Mouse (Mus musculus): ENCODE measurements around the gene Muc1. TPM values are rescaled to one million over a fixed set of nuclear protein-coding genes. Genes with fewer than 3 reads are reported as not detected.

Gene Muc1
- polyA plus RNA-seq, 1 experiment from 2014 or later = 64.2 TPM

- H3K4me3 ChIP-seq (replicated peaks) = no peak overlapping the region
- no peak overlapping the region for H3K9ac ChIP-seq
- H3K9me3 ChIP-seq = no peaks in the 10 kb centered on the region
- no peak for ATAC-seq (ENCODE audit: insufficient read depth, low FRiP score, low read depth)
- peaks cover 12% of the 10 kb centered on the region for H3K4me1 ChIP-seq
- H3K27ac ChIP-seq = no peak overlapping the region
- no peaks in the 10 kb centered on the region for H3K27me3 ChIP-seq (replicated peaks)
- 78% methylated on average over 5 of the region's 5 CpGs for WGBS
- no peaks in the 10 kb centered on the region for H3K36me3 ChIP-seq
- H3K4me2 ChIP-seq = no peak overlapping the region
These were observed 27.3 kb downstream of the Muc1 start for GRCm38 (mm10) chr3:89256177-89256576.

DNA sequence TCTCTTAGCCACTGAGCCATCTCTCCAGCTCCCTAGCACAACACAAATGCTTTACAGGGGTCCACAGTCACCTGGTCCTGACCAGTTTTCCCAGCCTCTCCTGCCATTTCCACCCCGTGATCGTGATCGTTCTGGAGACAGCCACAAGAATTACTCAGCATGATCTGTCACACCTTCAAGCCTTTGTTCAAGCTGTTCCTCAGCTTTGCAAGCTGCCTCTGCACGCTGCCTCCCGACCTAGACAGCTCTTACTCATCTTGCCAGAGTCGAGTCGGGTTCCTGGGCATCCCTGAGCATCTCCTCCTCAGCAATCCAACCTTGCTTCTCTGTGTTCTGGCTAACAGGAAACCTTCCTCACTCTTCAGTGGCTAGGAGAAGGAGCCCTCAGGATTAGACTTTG lies 30.2 kb downstream of the Muc1 start, which contains the start of gene Dpm3:
Gene Dpm3, plus strand, starts transcription at position 283 of the 400 bp plus-strand sequence.
- no peaks in the 10 kb centered on the region for H3K9me3 ChIP-seq
- no peaks in the 10 kb centered on the region for H3K4me1 ChIP-seq
- H3K27ac ChIP-seq = no peak within 1 kb of the TSS
- no peak for ATAC-seq (ENCODE audit: insufficient read depth, low FRiP score, low read depth)
- H3K4me3 ChIP-seq (replicated peaks) = no peak within 1 kb of the TSS
- H3K4me2 ChIP-seq = no peak within 1 kb of the TSS
- H3K27me3 ChIP-seq (replicated peaks) = no peaks in the 10 kb centered on the region
- WGBS = 44% methylated on average over 7 of the region's 7 CpGs
- H3K9ac ChIP-seq = no peak within 1 kb of the TSS
- H3K36me3 ChIP-seq = no peaks in the 10 kb centered on the region

GRCm38 (mm10) chr3:89260211-89260610 lies 31.4 kb downstream of the Muc1 start:
- Histone ChIP-seq H3K9ac (no peak overlapping the region), H3K4me1 (no peaks in the 10 kb centered on the region), H3K4me3 (replicated peaks) (no peak overlapping the region), H3K27me3 (replicated peaks) (no peaks in the 10 kb centered on the region), H3K9me3 (no peaks in the 10 kb centered on the region), H3K36me3 (no peaks in the 10 kb centered on the region), H3K27ac (no peak overlapping the region), H3K4me2 (no peak overlapping the region)
- 49% methylated on average over 3 of the region's 3 CpGs for WGBS
- no peak for ATAC-seq (ENCODE audit: insufficient read depth, low FRiP score, low read depth)

DNA sequence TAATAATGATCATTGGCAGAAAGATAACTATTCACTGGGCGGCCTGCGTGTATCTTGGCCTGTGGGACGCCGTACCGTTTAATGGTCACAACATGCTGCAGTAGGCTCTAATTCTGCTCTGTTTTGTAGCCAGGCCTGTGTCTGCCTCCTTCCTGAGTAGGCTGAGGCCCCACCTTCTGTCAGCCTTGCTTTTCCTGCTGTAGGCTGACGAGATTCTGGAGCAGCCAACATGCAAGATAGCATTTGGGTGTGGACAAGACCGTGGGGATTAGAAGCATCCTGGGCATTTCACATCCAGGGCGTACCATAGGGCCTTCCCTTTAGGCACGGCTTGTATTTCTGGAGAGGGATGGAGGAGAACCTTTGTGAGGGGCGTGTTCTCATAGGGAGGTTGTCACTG lies 33.6 kb downstream of the Muc1 start:
- H3K4me2 ChIP-seq = no peak overlapping the region
- no peak overlapping the region for H3K9ac ChIP-seq
- H3K9me3 ChIP-seq = no peaks in the 10 kb centered on the region
- H3K36me3 ChIP-seq = no peaks in the 10 kb centered on the region
- 61% methylated on average over 10 of the region's 10 CpGs for WGBS
- ATAC-seq (ENCODE audit: insufficient read depth, low FRiP score, low read depth) = no peak
- no peak overlapping the region for H3K4me3 ChIP-seq (replicated peaks)
- H3K4me1 ChIP-seq = peaks cover 9% of the 10 kb centered on the region; the same call in 1 of the 2 replicates
- no peak overlapping the region for H3K27ac ChIP-seq
- H3K27me3 ChIP-seq (replicated peaks) = no peaks in the 10 kb centered on the region

DNA sequence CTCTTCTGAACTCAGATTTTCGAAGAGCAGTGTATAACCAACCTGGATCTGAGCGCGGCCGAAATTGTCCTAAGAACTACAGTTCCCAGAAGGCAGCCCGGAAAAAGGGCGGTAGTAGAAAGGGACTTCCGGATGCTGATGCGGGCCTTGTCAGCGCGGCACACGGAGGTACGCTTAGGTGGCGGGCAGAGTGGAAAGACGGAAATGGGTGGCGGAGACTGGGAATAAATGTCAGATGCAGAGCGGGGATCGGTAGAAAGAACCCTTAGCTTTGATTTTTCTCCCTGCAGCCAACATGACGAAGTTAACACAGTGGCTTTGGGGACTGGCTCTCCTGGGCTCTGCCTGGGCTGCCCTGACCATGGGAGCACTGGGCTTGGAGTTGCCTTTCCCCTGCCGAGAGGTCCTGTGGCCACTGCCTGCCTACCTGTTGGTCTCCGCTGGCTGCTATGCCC lies 37.6 kb downstream of the Muc1 start:
- ATAC-seq (ENCODE audit: insufficient read depth, low FRiP score, low read depth) = peak; percentile 86
- H3K27ac ChIP-seq = peak overlapping the region; percentile 81
- no peaks in the 10 kb centered on the region for H3K36me3 ChIP-seq
- H3K9me3 ChIP-seq = no peaks in the 10 kb centered on the region
- H3K4me3 ChIP-seq (replicated peaks) = peak overlapping the region; percentile 83
- H3K9ac ChIP-seq = peak overlapping the region; percentile 95
- peaks cover 32% of the 10 kb centered on the region for H3K4me1 ChIP-seq
- H3K4me2 ChIP-seq = peak overlapping the region; percentile 91
- under 1% methylated on average over 20 of the region's 20 CpGs for WGBS
- no peaks in the 10 kb centered on the region for H3K27me3 ChIP-seq (replicated peaks)

DNA sequence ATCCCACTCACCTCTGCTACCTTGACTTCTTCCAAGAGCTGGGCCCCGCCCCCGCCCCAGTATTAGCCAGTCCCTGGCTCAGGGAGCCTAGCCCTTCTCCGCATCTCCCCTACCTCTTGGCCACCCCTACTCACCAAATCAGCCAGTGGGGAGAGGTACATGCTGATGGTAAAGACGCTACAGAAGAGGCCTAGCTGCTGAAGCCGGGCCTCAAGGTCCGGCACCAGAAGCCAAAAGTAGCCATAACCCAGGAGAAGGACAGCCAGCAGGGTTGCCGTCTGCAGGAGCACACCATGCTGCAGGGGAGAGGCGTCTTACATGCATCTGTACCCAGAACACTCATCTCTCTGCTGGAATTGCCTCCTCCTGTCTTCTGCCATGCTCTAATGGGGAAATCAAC lies 40.1 kb downstream of the Muc1 start:
- no peak for ATAC-seq (ENCODE audit: insufficient read depth, low FRiP score, low read depth)
- H3K9me3 ChIP-seq = no peaks in the 10 kb centered on the region
- H3K4me2 ChIP-seq = peak overlapping the region; percentile 72
- H3K4me1 ChIP-seq = peaks cover 32% of the 10 kb centered on the region
- no peaks in the 10 kb centered on the region for H3K27me3 ChIP-seq (replicated peaks)
- WGBS = 74% methylated on average over 8 of the region's 8 CpGs
- 0 out of 2 replicates have a peak overlapping the region, but pooled peaks have one; percentile 40 for H3K27ac ChIP-seq
- no peak overlapping the region for H3K9ac ChIP-seq
- H3K4me3 ChIP-seq (replicated peaks) = 0 out of 2 replicates have a peak overlapping the region, but pooled peaks have one; percentile 8
- H3K36me3 ChIP-seq = peaks cover 9% of the 10 kb centered on the region; the same call in 1 of the 2 replicates

DNA sequence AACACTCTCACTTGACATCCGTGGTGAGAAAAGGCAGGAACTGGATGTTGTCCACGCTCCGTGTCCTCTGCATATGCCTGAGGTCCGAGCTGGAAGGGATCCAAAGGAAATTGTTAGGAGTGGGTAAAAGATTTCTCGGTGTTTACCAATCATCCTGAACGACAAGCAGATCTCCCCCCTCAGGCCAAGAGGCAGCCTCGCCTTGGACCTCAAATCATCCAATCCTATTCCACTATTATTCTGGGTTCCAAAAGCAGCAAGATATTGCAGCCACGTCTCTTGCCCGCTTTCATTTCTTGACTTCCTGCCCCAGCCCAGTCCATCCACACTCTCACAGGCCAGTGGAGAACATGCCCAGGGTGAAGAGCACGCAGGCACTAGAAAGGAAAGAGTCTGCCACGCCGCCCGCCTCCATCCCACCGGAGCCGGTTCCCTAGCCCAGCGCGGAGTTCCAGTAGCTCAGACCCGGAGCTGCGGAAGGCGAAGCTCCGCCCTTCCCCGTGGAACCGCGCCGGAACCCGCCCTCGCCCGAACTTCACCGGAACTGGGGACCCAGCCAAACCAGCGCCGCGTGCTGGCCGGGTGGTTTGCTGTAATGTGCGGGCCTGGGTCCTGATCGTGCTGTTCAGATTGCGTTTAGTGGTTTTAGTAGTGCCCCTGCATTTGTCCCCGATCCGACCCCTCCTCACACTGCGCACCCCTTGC lies 41.3 kb downstream of the Muc1 start, which contains the start of gene Slc50a1:
Gene Slc50a1, minus strand, starts transcription at position 520 of the 705 bp plus-strand sequence.
- Histone ChIP-seq H3K4me2 (peak within 1 kb of the TSS; percentile 72), H3K27me3 (replicated peaks) (no peaks in the 10 kb centered on the region), H3K4me3 (replicated peaks) (peak within 1 kb of the TSS; percentile 61), H3K9ac (peak within 1 kb of the TSS; percentile 59), H3K36me3 (peaks cover 13% of the 10 kb centered on the region; the same call in 1 of the 2 replicates), H3K9me3 (no peaks in the 10 kb centered on the region), H3K27ac (peak within 1 kb of the TSS; percentile 90), H3K4me1 (peaks cover 32% of the 10 kb centered on the region)
- 2% methylated on average over 39 of the region's 39 CpGs for WGBS
- ATAC-seq (ENCODE audit: insufficient read depth, low FRiP score, low read depth) = peak; percentile 41; the same call in 1 of the 2 replicates

DNA sequence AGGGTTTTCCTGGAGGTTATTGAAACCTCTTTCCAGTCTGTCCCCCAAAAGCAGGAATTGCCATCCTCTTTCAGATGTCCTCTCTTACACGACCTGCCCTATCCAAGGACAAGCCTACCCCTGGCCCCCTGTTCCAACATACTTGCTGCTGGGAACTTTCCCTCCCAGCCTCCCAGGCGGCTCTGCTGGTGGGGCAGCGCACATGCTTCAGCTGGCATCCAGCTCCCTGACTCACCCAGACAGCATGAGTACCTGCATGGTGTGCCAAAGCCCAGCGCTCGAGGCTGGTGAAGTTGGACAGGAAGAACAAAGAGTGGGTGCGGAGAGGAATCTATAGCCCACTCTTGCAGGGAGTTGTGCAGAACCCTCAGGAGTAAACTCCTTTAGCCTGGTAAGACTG lies 42.0 kb downstream of the Muc1 start:
- Histone ChIP-seq H3K27me3 (replicated peaks) (no peaks in the 10 kb centered on the region), H3K4me3 (replicated peaks) (peak overlapping the region; percentile 61; the same call in 1 of the 2 replicates), H3K27ac (peak overlapping the region; percentile 90), H3K4me1 (peaks cover 31% of the 10 kb centered on the region), H3K9me3 (no peaks in the 10 kb centered on the region), H3K9ac (no peak overlapping the region), H3K4me2 (peak overlapping the region; percentile 72), H3K36me3 (peaks cover 15% of the 10 kb centered on the region; the same call in 1 of the 2 replicates)
- ATAC-seq (ENCODE audit: insufficient read depth, low FRiP score, low read depth) = no peak
- 61% methylated on average over 6 of the region's 6 CpGs for WGBS

DNA sequence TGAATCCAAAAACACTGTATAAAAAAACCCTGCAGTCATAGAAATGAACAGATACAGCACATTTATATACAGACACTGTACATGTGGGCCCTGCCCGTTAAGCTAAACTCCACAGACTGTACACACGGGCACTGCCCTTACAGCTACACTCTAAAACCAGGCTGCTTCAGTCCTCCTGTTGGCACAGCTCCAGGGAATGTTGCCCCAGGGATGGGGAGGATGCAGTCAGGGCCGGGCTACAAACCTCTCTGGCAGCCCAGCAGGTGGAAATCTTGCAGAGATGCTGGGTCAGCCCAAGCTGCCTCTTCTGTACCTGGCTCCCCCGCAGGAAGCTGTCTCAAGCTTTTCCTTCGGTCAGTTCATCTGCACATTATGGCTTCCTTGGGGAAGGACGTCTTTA lies 42.9 kb downstream of the Muc1 start:
- Histone ChIP-seq H3K9me3 (no peaks in the 10 kb centered on the region), H3K4me3 (replicated peaks) (no peak overlapping the region), H3K27ac (0 out of 2 replicates have a peak overlapping the region, but pooled peaks have one; percentile 4), H3K9ac (no peak overlapping the region), H3K4me2 (no peak overlapping the region), H3K27me3 (replicated peaks) (no peaks in the 10 kb centered on the region), H3K4me1 (peaks cover 27% of the 10 kb centered on the region), H3K36me3 (peaks cover 15% of the 10 kb centered on the region; the same call in 1 of the 2 replicates)
- 65% methylated on average over 6 of the region's 6 CpGs for WGBS
- no peak for ATAC-seq (ENCODE audit: insufficient read depth, low FRiP score, low read depth)

GRCm38 (mm10) chr3:89276061-89276460 lies 47.2 kb downstream of the Muc1 start:
- Histone ChIP-seq H3K4me3 (replicated peaks) (no peak overlapping the region), H3K9me3 (no peaks in the 10 kb centered on the region), H3K27me3 (replicated peaks) (no peaks in the 10 kb centered on the region), H3K36me3 (peaks cover 15% of the 10 kb centered on the region; the same call in 1 of the 2 replicates), H3K4me2 (no peak overlapping the region), H3K9ac (no peak overlapping the region), H3K27ac (no peak overlapping the region), H3K4me1 (peaks cover 34% of the 10 kb centered on the region)
- 91% methylated on average over 13 of the region's 13 CpGs for WGBS
- ATAC-seq (ENCODE audit: insufficient read depth, low FRiP score, low read depth) = no peak

DNA sequence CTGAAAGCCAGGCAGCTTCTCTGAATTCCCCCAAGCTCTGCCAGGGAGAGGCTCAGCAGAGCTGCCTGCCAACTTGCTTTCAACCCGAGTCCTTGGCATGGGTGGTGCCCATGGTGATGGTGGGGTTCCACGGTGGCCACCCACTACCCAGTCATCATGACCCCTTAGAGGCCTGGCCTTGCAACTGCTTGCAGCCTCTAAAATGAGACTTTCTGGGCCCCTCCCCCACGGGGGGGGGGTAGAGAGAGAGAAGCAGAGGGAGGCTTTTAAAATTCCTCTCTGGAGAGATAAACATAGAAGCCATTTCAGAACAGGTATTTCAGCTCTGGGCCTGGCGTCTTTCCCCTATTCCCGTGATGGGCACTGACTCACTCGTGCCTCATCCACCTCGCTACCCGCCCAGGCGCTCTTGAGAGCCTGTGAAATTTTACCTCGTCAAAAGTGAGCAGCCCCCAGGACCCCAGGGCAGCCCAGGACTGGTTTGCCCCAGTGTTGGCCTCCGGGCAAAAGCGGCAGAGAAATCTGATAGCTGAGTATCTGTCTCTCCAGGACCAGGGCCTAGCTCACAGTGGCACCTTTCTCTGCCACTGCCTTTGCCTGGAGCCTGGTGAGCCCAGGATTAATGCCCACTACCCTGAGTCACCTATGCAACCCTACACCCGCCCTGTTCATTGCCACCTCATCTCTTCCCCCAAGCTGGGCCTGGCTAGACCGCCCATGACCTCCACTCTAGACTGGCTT lies 48.6 kb downstream of the Muc1 start:
- Histone ChIP-seq H3K4me2 (peak overlapping the region; percentile 96), H3K27ac (peak overlapping the region; percentile 90), H3K27me3 (replicated peaks) (no peaks in the 10 kb centered on the region), H3K4me3 (replicated peaks) (peak overlapping the region; percentile 64), H3K9ac (peak overlapping the region; percentile 73; the same call in 1 of the 2 replicates), H3K9me3 (no peaks in the 10 kb centered on the region), H3K36me3 (peaks cover 10% of the 10 kb centered on the region; the same call in 1 of the 2 replicates), H3K4me1 (peaks cover 42% of the 10 kb centered on the region)
- WGBS = 25% methylated on average over 14 of the region's 14 CpGs
- 0 out of 2 replicates have a peak, but pooled peaks have one; percentile 1 for ATAC-seq (ENCODE audit: insufficient read depth, low FRiP score, low read depth)
